Mouse (Mus musculus): Measurements from ENCODE around the gene Dnajc30.

Gene Dnajc30

GRCm38 (mm10) chr5:135109976-135110375 is 46.0 kb downstream of the Dnajc30 start:
- DNase-seq, result no peak

DNA sequence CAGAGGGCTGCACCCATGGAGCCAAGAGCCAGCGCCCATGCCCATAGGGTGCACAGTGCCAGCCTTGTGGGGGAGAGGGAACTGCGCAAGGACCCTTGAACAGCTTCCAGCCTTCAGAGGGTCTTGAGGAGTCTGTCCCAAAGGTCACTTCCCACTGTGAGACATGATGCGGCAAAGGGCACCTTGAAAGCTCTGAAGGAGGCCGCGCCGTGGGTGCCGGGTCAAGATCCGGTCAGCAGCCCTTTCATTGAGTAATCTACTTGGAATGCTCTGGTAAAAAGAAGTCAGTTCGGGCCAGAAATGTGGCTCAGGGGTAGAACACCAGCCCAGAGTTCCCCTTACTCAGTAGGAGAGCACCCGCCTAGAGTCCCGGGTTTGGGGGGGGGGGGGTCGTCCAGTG is 49.8 kb downstream of the Dnajc30 start:
- no peak for DNase-seq

GRCm38 (mm10) chr5:135115241-135115640 is 51.2 kb downstream of the Dnajc30 start:
- no peak for DNase-seq
